Mouse (Mus musculus): ENCODE data around the gene Afap1l2. TPM values are rescaled to one million over a fixed set of nuclear protein-coding genes. Genes with fewer than 3 reads are reported as not detected.

Gene Afap1l2
- total RNA-seq, 2 experiments from 2014 or later = 13.2 to 14.5 TPM

- intact Hi-C loops (cut with DNase I) = no loop called here
- DNase-seq (ENCODE audit: extremely low spot score in 1 of 2, low spot score in 2 of 2) = peak in 1 of 2 experiments; percentile 39
These were observed 23.8 kb downstream of the Afap1l2 start for GRCm38 (mm10) chr19:56984229-56984628.

GRCm38 (mm10) chr19:56983757-56984156 lies 24.3 kb downstream of the Afap1l2 start:
- intact Hi-C loops (cut with DNase I) = no loop called here
- no peak for DNase-seq (ENCODE audit: extremely low spot score in 1 of 2, low spot score in 2 of 2)

- intact Hi-C loops (cut with DNase I) = no loop called here
- no peak for DNase-seq (ENCODE audit: extremely low spot score in 1 of 2, low spot score in 2 of 2)
These were observed 26.3 kb downstream of the Afap1l2 start for GRCm38 (mm10) chr19:56981760-56982159.

- intact Hi-C loops (cut with DNase I) = no loop called here
- no peak for DNase-seq (ENCODE audit: extremely low spot score in 1 of 2, low spot score in 2 of 2)
These were observed 27.2 kb downstream of the Afap1l2 start for GRCm38 (mm10) chr19:56980803-56981202.

GRCm38 (mm10) chr19:56976962-56977948 lies 30.8 kb downstream of the Afap1l2 start:
- DNase-seq (ENCODE audit: extremely low spot score in 1 of 2, low spot score in 2 of 2) = peak in 1 of 2 experiments; percentile 59
- intact Hi-C loops (cut with DNase I) = no loop called here

GRCm38 (mm10) chr19:56976515-56976914 lies 31.5 kb downstream of the Afap1l2 start:
- no peak for DNase-seq (ENCODE audit: extremely low spot score in 1 of 2, low spot score in 2 of 2)
- intact Hi-C loops (cut with DNase I) = no loop called here

GRCm38 (mm10) chr19:56975502-56975901 lies 32.5 kb downstream of the Afap1l2 start:
- no peak for DNase-seq (ENCODE audit: extremely low spot score in 1 of 2, low spot score in 2 of 2)
- intact Hi-C loops (cut with DNase I) = no loop called here

GRCm38 (mm10) chr19:56974159-56974558 lies 33.9 kb downstream of the Afap1l2 start:
- intact Hi-C loops (cut with DNase I) = no loop called here
- DNase-seq (ENCODE audit: extremely low spot score in 1 of 2, low spot score in 2 of 2) = peak in 1 of 2 experiments; percentile 59

- no peak for DNase-seq (ENCODE audit: extremely low spot score in 1 of 2, low spot score in 2 of 2)
- intact Hi-C loops (cut with DNase I) = no loop called here
These were observed 35.3 kb downstream of the Afap1l2 start for GRCm38 (mm10) chr19:56972768-56973167.

GRCm38 (mm10) chr19:56971347-56971746 lies 36.7 kb downstream of the Afap1l2 start:
- intact Hi-C loops (cut with DNase I) = no loop called here
- DNase-seq (ENCODE audit: extremely low spot score in 1 of 2, low spot score in 2 of 2) = no peak

- intact Hi-C loops (cut with DNase I) = no loop called here
- no peak for DNase-seq (ENCODE audit: extremely low spot score in 1 of 2, low spot score in 2 of 2)
These were observed 44.2 kb downstream of the Afap1l2 start for GRCm38 (mm10) chr19:56963876-56964275.

GRCm38 (mm10) chr19:56959601-56960000 lies 48.4 kb downstream of the Afap1l2 start:
- DNase-seq (ENCODE audit: extremely low spot score in 1 of 2, low spot score in 2 of 2) = peak in 1 of 2 experiments; percentile 5
- intact Hi-C loops (cut with DNase I) = no loop called here

- no peak for DNase-seq (ENCODE audit: extremely low spot score in 1 of 2, low spot score in 2 of 2)
- intact Hi-C loops (cut with DNase I) = no loop called here
These were observed 49.0 kb downstream of the Afap1l2 start for GRCm38 (mm10) chr19:56959057-56959456.

- intact Hi-C loops (cut with DNase I) = no loop called here
- no peak for DNase-seq (ENCODE audit: extremely low spot score in 1 of 2, low spot score in 2 of 2)
These were observed 49.4 kb downstream of the Afap1l2 start for GRCm38 (mm10) chr19:56958582-56959021.

- DNase-seq (ENCODE audit: extremely low spot score in 1 of 2, low spot score in 2 of 2) = no peak
- intact Hi-C loops (cut with DNase I) = no loop called here
These were observed 50.0 kb downstream of the Afap1l2 start for GRCm38 (mm10) chr19:56958011-56958410.

GRCm38 (mm10) chr19:56955568-56956513 lies 52.2 kb downstream of the Afap1l2 start:
- intact Hi-C loops (cut with DNase I) = no loop called here

GRCm38 (mm10) chr19:56954857-56955256 lies 53.2 kb downstream of the Afap1l2 start:
- DNase-seq (ENCODE audit: extremely low spot score in 1 of 2, low spot score in 2 of 2) = no peak
- intact Hi-C loops (cut with DNase I) = no loop called here

More at GRCm38 (mm10) chr19:56955568-56956513, 52.2 kb downstream of the Afap1l2 start:
- DNase-seq (ENCODE audit: extremely low spot score in 1 of 2, low spot score in 2 of 2) = peak; percentile 31 to 60

- no peak for DNase-seq (ENCODE audit: extremely low spot score in 1 of 2, low spot score in 2 of 2)
- intact Hi-C loops (cut with DNase I) = no loop called here
These were observed 54.2 kb downstream of the Afap1l2 start for GRCm38 (mm10) chr19:56953856-56954255.

- intact Hi-C loops (cut with DNase I) = no loop called here
- no peak for DNase-seq (ENCODE audit: extremely low spot score in 1 of 2, low spot score in 2 of 2)
These were observed 57.2 kb downstream of the Afap1l2 start for GRCm38 (mm10) chr19:56950818-56951217.

Measured in left cerebral cortex, postnatal 10 days (tissue).